Mouse (Mus musculus) adrenal gland, postnatal 4 days (tissue): ENCODE data around the gene Eva1b. TPM values are rescaled to one million over a fixed set of nuclear protein-coding genes. Genes with fewer than 3 reads are reported as not detected.

Experiments used
- DNase-seq, 2 experiments: peaks; one replicate each; pipeline ENCODE4 v3.0.0; 2021 to 2022; ENCODE audit warnings: low spot score in 2 of 2, mixed read lengths in 2 of 2
- long read RNA-seq, 2 experiments: library from polyadenylated mRNA; stranded (forward); transcript quantifications; one replicate each; pipeline ENCODE4 v2.0.0; 2021
- total RNA-seq, 2 experiments: library from RNA; stranded (reverse); gene quantifications; 2 replicates each; pipeline ENCODE4 v1.2.3; 2021

The Eva1b gene
- total RNA-seq, result 10 to 100 TPM; 67.2 to 69.6 TPM
- long read RNA-seq, experiment 1, transcript Eva1b-203 (3 exons, 1,364 nt), result minor isoform, 15 of 55 reads
- long read RNA-seq, experiment 1, transcript Eva1b-201 (3 exons, 1,689 nt), result major isoform, 20 of 55 reads
- long read RNA-seq, experiment 1, transcript Eva1b-202 (2 exons, 1,144 nt), result minor isoform, 13 of 55 reads
- long read RNA-seq, experiment 1, partial matches to known transcripts, result 1 of 55 reads
- long read RNA-seq, experiment 1, other reads (novel, unspliced or antisense), result 6 of 55 reads
- long read RNA-seq, experiment 2, transcript Eva1b-201 (3 exons, 1,689 nt), result minor isoform, 23 of 101 reads
- long read RNA-seq, experiment 2, transcript Eva1b-202 (2 exons, 1,144 nt), result major isoform, 39 of 101 reads
- long read RNA-seq, experiment 2, transcript Eva1b-203 (3 exons, 1,364 nt), result minor isoform, 29 of 101 reads
- long read RNA-seq, experiment 2, partial matches to known transcripts, result 0 of 101 reads
- long read RNA-seq, experiment 2, other reads (novel, unspliced or antisense), result 10 of 101 reads

DNA sequence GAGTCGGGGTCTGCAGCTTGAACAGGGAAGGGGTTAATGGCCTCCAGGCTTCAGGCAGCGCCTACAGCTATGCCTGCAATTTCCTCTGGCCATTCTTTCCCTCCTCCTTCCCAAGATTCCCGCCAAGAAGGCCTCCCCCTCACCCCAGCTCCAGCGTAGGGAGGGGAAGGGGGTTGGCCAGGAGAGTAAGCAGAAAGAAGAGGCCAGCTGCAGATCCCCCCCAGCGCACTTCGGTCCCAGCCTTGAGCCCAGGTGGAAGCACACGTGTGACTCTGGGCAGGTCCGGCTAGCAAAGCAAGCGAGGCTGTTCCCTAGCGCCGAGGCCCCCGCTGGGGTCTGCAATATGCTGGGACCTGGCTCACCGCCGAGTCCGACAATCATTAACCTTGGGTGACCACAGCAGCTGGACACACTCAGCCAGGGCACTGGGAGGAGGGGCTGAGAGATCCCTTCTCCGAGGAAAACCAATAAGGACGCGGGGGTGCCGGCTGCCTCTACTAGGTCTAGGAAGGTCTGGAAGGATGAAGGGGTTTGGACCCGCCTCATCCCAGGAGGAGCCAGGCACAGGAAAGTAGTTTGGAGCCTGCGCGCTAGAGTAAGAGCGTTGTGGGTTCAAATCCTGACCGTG, at the start of gene Eva1b:
Gene Eva1b (plus strand): TSS at position 212 of the 628 bp plus-strand sequence.
- DNase-seq, result no peak

DNA sequence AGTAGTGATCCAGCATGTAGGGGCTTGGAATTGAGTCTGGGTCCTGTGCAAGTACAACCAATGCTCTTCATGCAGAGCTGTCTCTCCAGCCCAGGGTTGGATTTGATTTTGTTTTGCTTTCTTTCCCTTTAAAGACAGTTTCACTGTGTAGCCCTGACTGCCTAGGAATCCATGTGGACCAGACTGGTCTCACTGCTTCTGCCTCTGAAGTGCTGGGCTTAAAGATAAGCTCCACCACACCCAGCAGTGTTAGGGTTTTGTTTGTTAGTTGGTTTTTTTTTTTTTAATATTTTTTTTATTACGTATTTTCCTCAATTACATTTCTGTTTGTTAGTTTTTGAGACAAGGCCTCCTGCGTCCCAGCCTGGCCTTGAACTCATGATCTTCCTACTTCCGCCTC, 48.2 kb upstream of the Eva1b start:
- DNase-seq, result no peak

DNA sequence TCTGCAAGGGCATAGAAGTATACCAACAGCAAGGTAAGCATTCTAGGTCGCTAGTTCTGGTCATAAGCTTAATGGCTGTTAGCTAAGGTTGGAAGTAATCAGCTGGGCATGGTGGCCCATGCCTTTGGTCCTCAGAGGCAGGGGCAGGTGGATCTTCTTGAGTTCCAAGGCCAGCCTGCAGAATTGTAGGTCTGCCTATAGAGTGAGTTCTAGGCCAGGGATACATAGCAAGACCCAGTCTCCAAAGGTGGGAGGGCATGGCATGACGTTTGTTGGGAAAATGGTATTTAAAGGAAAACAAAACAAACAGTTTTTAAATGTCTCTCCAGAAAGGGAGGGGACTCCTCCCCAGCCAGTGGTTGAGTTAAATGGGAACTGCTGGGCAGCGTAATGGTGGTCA, 46.8 kb upstream of the Eva1b start:
- no peak for DNase-seq

- no peak for DNase-seq
These were observed 45.3 kb upstream of the Eva1b start for GRCm38 (mm10) chr4:126102061-126102841.

DNA sequence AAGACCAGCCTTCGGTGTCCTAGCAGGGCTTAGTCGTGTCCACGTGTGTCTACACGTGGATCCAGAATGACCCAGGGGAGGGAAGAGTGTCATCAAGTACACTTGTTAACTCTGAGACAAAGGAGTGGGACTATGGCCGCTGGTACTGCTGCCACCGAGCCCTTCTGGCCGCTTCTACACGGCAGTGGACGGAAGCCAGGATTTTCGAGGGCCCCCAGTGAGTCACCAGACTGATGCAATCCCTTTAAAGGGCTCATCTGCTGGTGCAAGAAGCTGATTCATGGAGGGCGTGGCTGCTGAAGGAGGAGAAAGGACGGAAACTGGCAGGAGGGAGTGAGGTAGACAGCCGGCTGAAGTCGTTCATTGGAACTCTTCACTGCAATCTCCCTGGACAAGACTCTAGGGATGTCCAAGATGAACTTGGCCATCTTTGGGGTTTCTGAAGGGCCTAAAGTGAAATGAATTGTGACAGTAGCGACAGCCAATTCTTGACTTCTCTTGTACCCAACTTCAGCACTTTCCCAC, 44.4 kb upstream of the Eva1b start:
- DNase-seq, result peak; percentile 71 to 83

- peak; percentile 90 to 93 for DNase-seq
These were observed 43.9 kb upstream of the Eva1b start, which contains the start of gene Stk40 for GRCm38 (mm10) chr4:126103590-126104068. Gene Stk40 (plus strand): TSS chr4:126103957.

GRCm38 (mm10) chr4:126104261-126105075, 43.1 kb upstream of the Eva1b start:
- DNase-seq, result peak in 1 of 2 experiments; percentile 13

- DNase-seq, result no peak
These were observed 42.3 kb upstream of the Eva1b start for GRCm38 (mm10) chr4:126105131-126105783.

GRCm38 (mm10) chr4:126108061-126108740, 39.3 kb upstream of the Eva1b start:
- no peak for DNase-seq

DNA sequence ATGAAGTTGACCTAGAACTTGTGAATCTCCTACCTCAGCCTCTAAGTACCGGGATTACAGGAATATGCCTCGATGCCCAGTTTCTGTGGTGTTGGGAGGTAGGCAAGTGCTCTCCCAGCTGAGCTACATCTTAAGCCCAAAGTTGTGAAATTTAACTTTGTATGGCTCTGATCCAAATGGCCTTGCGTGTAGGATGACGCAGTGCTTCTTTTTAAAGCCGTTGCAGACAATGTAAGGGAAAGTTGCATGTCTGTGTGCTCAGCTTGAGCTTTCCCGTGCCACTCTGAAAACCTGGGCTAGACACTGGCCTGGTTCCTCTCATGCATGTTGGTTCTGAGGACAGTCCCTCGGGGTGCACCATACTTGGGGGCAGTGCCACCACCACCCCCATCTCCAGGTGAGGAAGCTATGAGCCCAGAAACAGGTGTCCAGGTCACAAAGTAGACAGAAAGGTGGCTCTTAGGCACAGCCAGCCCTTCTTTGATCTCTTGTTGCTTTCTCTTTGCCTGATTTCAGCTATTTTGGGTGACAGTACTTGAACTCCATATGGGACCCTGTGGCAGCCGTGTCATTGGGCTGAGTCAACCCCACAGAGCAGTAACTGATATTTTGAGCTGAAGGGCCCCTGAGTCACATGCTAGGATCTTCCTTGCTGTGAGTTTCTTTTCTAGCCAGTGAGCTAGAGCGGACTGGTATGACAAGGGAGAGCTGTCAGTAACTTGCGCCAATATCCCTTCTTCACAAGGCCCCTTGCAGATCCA, 37.8 kb upstream of the Eva1b start:
- no peak for DNase-seq

DNA sequence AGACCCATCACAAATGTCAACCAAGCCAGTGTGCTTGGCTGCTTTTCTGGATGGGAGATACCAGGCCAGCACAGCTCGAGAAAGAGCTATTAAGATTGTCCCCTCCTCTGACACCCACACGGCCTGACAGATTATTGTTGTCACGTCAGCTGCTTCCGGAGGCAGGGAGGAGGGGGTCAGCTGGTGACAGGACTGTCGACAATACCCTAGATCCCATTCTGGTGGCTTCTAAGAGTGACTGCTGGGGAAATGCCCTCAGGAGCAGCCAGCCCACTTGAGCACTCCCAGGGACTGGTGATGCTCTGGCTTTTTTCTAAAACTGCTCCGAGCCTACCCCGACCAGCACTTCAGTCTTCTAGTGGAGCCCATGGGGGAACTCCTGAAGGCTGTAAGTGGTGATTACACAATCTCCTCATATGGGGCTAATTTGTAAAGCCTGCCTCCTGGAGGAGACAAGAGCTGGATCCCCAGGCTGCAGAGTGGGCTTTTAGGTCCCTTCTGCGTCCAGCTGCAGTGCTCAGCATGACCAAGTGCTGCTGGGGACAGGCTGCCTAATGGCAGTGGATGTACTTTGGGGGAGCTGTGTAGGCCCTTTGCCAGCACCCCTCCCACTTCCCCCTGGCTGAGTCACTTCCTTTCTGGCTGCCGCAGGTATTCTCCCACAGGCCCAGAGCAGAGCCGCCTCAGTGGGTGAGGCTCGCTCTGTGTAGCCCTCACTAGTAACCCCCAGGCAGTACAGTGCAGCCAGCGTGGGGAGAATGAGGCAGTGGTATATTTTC, 37.0 kb upstream of the Eva1b start:
- peak in 1 of 2 experiments; percentile 41 for DNase-seq

- DNase-seq, result no peak
These were observed 36.4 kb upstream of the Eva1b start for GRCm38 (mm10) chr4:126111153-126111549.

GRCm38 (mm10) chr4:126113243-126113642, 34.3 kb upstream of the Eva1b start:
- DNase-seq, result no peak

DNA sequence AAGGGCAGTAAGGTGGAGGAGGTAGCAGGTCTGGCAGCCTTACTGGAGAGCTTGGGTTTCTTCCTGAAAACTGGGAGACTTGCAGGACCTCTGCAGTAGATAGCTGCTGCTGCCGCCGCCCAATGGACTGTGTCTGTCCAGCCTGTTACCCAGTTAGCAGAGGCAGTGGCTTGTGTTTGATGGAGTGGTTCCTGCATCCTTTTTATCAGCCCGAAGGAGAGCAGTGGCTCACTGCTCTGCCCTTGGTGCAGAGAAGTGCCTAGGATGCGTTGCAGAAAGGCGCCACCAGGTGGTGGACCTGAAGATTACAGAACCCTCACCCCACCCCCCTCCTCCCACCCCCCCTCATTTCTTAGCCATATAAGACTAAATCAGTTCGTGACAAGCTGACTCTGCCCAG, 33.6 kb upstream of the Eva1b start:
- peak in 1 of 2 experiments; percentile 39 for DNase-seq

DNA sequence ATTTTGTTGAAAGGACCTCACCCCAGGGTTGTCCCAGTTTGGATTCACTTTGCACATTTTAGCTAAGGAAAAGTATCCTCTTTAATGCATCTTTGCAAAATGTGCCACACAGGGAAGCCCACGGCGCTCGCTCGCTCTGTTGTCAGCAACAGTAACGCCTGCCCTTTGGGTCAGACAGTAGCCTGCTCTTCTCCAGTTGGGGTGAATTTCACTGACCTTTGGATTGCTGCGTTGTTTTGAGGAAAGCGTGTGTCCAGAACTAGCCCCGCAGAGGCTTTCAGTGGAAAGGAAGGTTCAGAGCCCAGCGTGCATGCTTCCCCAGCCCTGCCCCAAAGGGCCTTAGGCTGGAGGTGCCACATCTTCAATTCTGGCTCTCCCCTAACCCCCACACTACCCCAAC, 32.1 kb upstream of the Eva1b start:
- no peak for DNase-seq

- DNase-seq, result no peak
These were observed 31.5 kb upstream of the Eva1b start for GRCm38 (mm10) chr4:126115871-126116521.

DNA sequence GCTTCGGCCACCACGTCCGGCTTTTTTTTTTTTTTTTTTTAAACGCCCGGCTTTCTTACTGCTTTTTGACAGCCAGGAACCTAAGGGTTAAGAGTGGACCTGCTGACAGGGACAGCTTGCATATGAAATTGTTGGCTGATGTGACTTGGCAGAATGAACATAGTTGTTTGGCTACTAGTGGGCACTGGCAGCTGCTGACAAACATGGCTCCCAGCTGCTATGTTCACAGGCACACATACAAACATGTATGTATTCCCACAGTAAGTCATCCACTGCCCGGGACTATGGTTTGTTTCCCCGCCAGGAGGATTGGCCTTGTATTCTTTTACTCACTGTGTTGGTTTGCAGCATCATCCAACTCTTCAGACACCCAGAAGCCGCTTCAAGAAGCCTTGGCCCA, 30.4 kb upstream of the Eva1b start:
- no peak for DNase-seq
